Mouse (Mus musculus): ENCODE data around the gene Sidt1. TPM values are rescaled to one million over a fixed set of nuclear protein-coding genes. Genes with fewer than 3 reads are reported as not detected.
A peak's percentile ranks its signal among the peaks of the same experiment; 100 is the strongest.

Sidt1 gene
- total and polyA plus RNA-seq, 3 experiments, result not detected

DNA sequence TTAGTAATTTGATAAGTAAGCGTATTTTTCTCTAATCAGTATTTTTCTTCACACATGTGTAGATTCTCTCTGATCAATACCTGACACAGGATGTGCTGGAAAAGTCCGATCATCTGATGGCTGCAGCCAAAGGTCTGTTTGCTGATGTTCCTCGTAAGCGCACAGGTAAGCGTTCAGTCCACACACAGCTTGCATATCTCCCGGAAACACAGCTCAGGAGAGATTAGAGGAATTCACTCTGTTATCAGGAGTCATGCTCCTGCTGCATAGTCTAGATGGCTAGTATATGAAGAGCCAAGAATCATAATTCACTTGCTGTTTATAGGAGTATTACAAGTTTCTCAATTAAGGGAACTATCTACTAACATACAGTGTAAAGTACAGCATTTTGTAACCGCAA, 32.5 kb upstream of the Sidt1 start:
- no peaks in the 10 kb centered on the region for H3K79me2 ChIP-seq (ENCODE audit: control insufficient read depth, insufficient read depth, low read length, poor library complexity)
- no peaks in the 10 kb centered on the region for H3K27me3 ChIP-seq (ENCODE audit: control insufficient read depth in 1 of 2, insufficient read depth in 2 of 2, low read length in 2 of 2)
- peaks cover 9 to 13% of the 10 kb centered on the region in 2 experiments for H3K4me1 ChIP-seq (ENCODE audit: control insufficient read depth in 1 of 2, insufficient read depth in 2 of 2, low read length in 2 of 2)
- H3K27ac ChIP-seq (ENCODE audit: control insufficient read depth, low read depth, low read length), result no peak overlapping the region
- H3K36me3 ChIP-seq (ENCODE audit: control insufficient read depth in 1 of 2, insufficient read depth in 2 of 2, low read length in 2 of 2), result peaks cover 11 to 12% of the 10 kb centered on the region in 2 experiments
- DNase-seq (ENCODE audit: low read depth, low spot score), result peak; percentile 69
- no peak overlapping the region for H3K4me3 ChIP-seq (ENCODE audit: control insufficient read depth in 1 of 2, insufficient read depth in 1 of 2, low read depth in 2 of 2, low read length in 2 of 2)
- H3K9me3 ChIP-seq (replicated peaks; ENCODE audit: insufficient read depth, low read length), result no peaks in the 10 kb centered on the region
- TF ChIP-seq TAL1 (IDR thresholded peaks at IDR 0.05; ENCODE audit: low read length) (peak; percentile 79), SIN3A (IDR thresholded peaks at IDR 0.05; ENCODE audit: low read length) (peak; percentile 53; the same call in 1 of the 2 replicates), TCF12 (IDR thresholded peaks at IDR 0.05; ENCODE audit: low read depth, low read length) (peak; percentile 99), EP300 (IDR thresholded peaks at IDR 0.05; ENCODE audit: low read depth in 1 of 2, low read length in 2 of 2) (peak; percentile 96), ETS1 (IDR thresholded peaks at IDR 0.05; ENCODE audit: low read depth, low read length) (peak; percentile 86), BHLHE40 (IDR thresholded peaks at IDR 0.05; ENCODE audit: borderline replicate concordance, low read depth, low read length) (peak; percentile 30; the same call in 1 of the 2 replicates), MYC (IDR thresholded peaks at IDR 0.05; ENCODE audit: low read depth, low read length) (0 out of 2 replicates have a peak, but pooled peaks have one; percentile 34), ZMIZ1 (IDR thresholded peaks at IDR 0.05; ENCODE audit: low read depth, low read length) (no peak), GATA1 (IDR thresholded peaks at IDR 0.05; ENCODE audit: low read depth, low read length) (peak; percentile 98), SMC3 (IDR thresholded peaks at IDR 0.05; ENCODE audit: low read depth, low read length) (no peak), MXI1 (IDR thresholded peaks at IDR 0.05; ENCODE audit: low read depth, low read length) (peak; percentile 62), RCOR1 (IDR thresholded peaks at IDR 0.05; ENCODE audit: low read depth, low read length) (peak; percentile 96), GABPA (IDR thresholded peaks at IDR 0.05; ENCODE audit: low read depth, low read length) (no peak)
- no peak overlapping the region for H3K9ac ChIP-seq (ENCODE audit: control insufficient read depth, low read depth, low read length, poor library complexity, severe bottlenecking)

DNA sequence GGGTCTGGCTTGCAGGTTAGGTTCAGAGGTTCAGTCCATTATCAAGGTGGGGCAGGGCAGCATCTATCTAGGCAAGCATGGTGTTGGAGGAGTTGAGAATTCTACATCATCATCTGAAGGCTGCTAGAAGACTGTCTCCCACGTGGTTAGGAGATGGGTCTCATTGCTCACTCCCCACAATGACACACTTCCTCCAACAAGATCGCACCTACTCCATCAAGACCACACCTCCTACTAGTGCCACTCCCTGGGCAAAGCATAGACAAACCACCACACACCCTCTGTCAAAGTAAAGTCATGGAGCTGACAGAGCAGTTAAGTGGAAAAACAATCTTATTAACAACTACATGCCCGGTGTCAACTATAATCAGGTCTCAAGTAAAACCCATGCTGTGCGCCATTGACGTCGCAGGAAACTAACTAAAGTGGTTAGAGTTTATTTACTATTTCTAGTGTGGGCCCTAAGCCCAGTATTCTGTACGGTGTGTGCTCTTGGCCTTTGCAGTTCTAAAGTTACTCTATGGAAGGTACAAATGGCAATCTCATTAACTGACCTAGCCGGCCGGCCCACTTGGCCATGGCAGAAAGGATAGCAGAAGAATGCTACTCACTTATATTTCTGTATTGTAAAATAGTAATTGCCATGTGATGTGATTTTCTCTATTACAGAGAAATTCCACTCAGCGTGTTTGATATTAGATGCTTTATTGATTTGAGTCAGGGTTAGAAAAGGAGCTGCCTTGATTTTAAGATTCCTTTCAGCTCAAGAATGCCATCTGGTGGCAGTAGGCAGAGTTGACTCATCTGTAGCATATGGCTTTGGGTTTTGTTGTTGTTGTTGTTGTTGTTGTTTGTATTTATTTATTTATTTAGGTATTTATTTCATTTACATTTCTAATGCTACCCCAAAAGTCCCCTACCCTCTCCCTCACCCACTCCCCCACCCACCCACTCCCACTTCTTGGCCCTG, 29.2 kb upstream of the Sidt1 start:
- H3K9me3 ChIP-seq (replicated peaks; ENCODE audit: insufficient read depth, low read length), result no peaks in the 10 kb centered on the region
- peaks cover 4 to 17% of the 10 kb centered on the region in 2 experiments; a peak in 3 of 4 replicates for H3K36me3 ChIP-seq (ENCODE audit: control insufficient read depth in 1 of 2, insufficient read depth in 2 of 2, low read length in 2 of 2)
- TF ChIP-seq CTCF (IDR thresholded peaks at IDR 0.05 in 2 of 3, conservative IDR thresholded peaks at IDR 0.05 in 1 of 3; ENCODE audit: control insufficient read depth in 1 of 3, insufficient read depth in 1 of 3, low read depth in 2 of 3, low read length in 3 of 3, poor library complexity in 1 of 3, severe bottlenecking in 1 of 3) (peak; percentile 37 to 69 (median 59)), MEF2A (IDR thresholded peaks at IDR 0.05; ENCODE audit: extremely low read depth, insufficient replicate concordance, low read depth, low read length, poor library complexity, severe bottlenecking) (no peak), NRF1 (IDR thresholded peaks at IDR 0.05; ENCODE audit: insufficient read depth, low read depth, low read length, poor library complexity, severe bottlenecking) (no peak), SMC3 (IDR thresholded peaks at IDR 0.05; ENCODE audit: low read depth, low read length) (peak; percentile 83), RAD21 (IDR thresholded peaks at IDR 0.05; ENCODE audit: low read depth, low read length) (peak; percentile 70), USF1 (IDR thresholded peaks at IDR 0.05; ENCODE audit: low read depth, low read length) (no peak), ZC3H11A (IDR thresholded peaks at IDR 0.05; ENCODE audit: low read depth, low read length) (peak; percentile 70)
- peak; percentile 43 for DNase-seq (ENCODE audit: low read depth, low spot score)
- peaks cover 15 to 16% of the 10 kb centered on the region in 2 experiments for H3K4me1 ChIP-seq (ENCODE audit: control insufficient read depth in 1 of 2, insufficient read depth in 2 of 2, low read length in 2 of 2)
- no peak overlapping the region for H3K9ac ChIP-seq (ENCODE audit: control insufficient read depth, low read depth, low read length, poor library complexity, severe bottlenecking)
- H3K79me2 ChIP-seq (ENCODE audit: control insufficient read depth, insufficient read depth, low read length, poor library complexity), result no peaks in the 10 kb centered on the region
- no peaks in the 10 kb centered on the region for H3K27me3 ChIP-seq (ENCODE audit: control insufficient read depth in 1 of 2, insufficient read depth in 2 of 2, low read length in 2 of 2)
- H3K27ac ChIP-seq (ENCODE audit: control insufficient read depth, low read depth, low read length), result no peak overlapping the region
- no peak overlapping the region for H3K4me3 ChIP-seq (ENCODE audit: control insufficient read depth in 1 of 2, insufficient read depth in 1 of 2, low read depth in 2 of 2, low read length in 2 of 2)
